Mouse (Mus musculus): ENCODE measurements around the gene Lrrc55. TPM values are rescaled to one million over a fixed set of nuclear protein-coding genes. Genes with fewer than 3 reads are reported as not detected.

Lrrc55 gene
- polyA plus RNA-seq, 1 experiment from 2014 or later: 0.22 TPM

DNA sequence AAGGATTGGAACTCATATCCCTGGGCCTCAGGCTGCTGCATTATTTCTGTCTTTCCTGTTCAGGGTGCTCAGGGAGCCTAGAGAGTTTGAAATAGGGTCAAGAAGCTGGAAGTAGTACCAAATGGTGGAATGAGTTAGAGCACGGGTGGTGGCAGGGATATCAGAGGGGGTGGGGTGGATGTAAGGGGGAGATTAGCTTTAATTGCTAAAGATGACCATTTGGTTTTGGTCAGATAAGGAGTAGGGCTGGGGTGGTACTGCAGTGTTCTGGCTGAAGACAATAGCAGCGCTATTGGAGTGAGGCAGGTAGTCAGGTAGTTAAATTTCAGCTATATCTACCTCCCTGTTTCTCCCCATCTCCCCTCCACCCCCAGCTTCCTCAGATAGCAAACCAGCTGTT lies 65.8 kb downstream of the Lrrc55 start:
- Histone ChIP-seq H3K27ac (ENCODE audit: poor library complexity, severe bottlenecking) (peak overlapping the region; percentile 60), H3K9ac (no peak overlapping the region), H3K27me3 (replicated peaks) (no peaks in the 10 kb centered on the region), H3K4me3 (no peak overlapping the region), H3K4me1 (replicated peaks) (peaks cover 26% of the 10 kb centered on the region), H3K36me3 (no peaks in the 10 kb centered on the region), H3K4me2 (no peak overlapping the region), H3K9me3 (replicated peaks) (peaks cover 2% of the 10 kb centered on the region)
- WGBS: 9% methylated on average over 2 of the region's 2 CpGs
- ATAC-seq (ENCODE audit: insufficient number of reproducible peaks, low FRiP score): no peak

DNA sequence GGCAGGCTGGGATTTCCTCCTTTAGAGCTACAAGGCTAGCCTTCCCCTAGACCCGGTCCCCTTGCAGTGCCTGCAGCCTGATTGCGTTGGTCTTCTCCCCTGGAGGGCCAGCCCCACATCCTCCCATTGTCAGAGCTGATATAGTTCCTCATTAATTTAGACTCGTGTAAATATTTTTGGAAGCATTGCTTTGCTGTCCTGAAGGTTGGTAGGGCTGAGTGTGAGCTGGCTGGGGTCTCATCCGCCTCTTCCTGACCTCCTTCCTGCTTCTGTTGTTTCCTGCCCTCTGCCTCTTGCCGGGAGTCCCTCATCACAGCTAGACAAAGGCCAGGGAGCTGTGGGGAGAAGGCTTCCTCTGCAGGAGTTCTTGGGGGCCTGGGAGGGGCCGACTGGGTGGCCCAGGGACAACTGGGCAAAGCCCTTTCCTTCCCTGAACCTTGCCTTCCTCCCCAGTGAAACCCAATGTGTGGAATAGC lies 67.5 kb downstream of the Lrrc55 start:
- Histone ChIP-seq H3K27ac (ENCODE audit: poor library complexity, severe bottlenecking) (peak overlapping the region; percentile 60), H3K4me2 (no peak overlapping the region), H3K27me3 (replicated peaks) (no peaks in the 10 kb centered on the region), H3K4me1 (replicated peaks) (peaks cover 26% of the 10 kb centered on the region), H3K4me3 (no peak overlapping the region), H3K9ac (no peak overlapping the region), H3K36me3 (no peaks in the 10 kb centered on the region), H3K9me3 (replicated peaks) (peaks cover 5% of the 10 kb centered on the region)
- ATAC-seq (ENCODE audit: insufficient number of reproducible peaks, low FRiP score): peak; percentile 77
- 32% methylated on average over 6 of the region's 6 CpGs for WGBS

DNA sequence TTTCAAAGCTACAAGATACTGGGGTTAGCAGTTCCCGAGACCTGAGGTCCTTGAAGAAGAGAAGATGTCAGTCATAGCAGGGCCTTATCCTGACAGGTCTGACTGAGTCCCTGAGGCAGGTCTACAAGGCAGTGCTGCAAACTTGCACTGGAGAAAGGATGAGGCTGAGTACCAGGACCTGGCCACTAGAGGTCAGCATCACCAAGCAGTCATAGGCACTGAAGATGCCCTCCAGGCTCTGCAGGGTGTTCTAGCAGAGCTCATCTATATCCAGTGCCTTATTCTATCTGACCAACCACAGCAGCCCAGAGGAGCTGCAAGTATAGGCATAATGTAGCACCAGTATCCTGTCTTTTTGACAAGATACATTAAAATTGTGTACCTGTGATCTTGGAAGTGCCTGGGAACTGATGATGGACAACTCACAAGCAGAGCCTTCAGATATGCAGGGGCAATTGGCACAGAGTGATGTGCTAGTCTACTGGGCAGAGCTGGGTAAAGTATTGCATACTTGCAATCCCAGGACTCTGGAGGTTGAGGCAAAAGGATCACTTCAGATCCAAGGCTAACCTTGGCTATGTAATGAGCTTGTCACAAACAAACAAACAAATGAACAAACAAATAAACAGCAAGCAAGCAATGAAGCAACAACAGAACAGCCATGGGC lies 73.0 kb downstream of the Lrrc55 start:
- H3K4me2 ChIP-seq: no peak overlapping the region
- no peaks in the 10 kb centered on the region for H3K36me3 ChIP-seq
- H3K27me3 ChIP-seq (replicated peaks): no peaks in the 10 kb centered on the region
- peak; percentile 73 for ATAC-seq (ENCODE audit: insufficient number of reproducible peaks, low FRiP score)
- WGBS: 11% methylated on average over 1 of the region's 1 CpGs
- no peak overlapping the region for H3K9ac ChIP-seq
- H3K4me1 ChIP-seq (replicated peaks): no peaks in the 10 kb centered on the region
- peaks cover 5% of the 10 kb centered on the region for H3K9me3 ChIP-seq (replicated peaks)
- no peak overlapping the region for H3K27ac ChIP-seq (ENCODE audit: poor library complexity, severe bottlenecking)
- H3K4me3 ChIP-seq: no peak overlapping the region

DNA sequence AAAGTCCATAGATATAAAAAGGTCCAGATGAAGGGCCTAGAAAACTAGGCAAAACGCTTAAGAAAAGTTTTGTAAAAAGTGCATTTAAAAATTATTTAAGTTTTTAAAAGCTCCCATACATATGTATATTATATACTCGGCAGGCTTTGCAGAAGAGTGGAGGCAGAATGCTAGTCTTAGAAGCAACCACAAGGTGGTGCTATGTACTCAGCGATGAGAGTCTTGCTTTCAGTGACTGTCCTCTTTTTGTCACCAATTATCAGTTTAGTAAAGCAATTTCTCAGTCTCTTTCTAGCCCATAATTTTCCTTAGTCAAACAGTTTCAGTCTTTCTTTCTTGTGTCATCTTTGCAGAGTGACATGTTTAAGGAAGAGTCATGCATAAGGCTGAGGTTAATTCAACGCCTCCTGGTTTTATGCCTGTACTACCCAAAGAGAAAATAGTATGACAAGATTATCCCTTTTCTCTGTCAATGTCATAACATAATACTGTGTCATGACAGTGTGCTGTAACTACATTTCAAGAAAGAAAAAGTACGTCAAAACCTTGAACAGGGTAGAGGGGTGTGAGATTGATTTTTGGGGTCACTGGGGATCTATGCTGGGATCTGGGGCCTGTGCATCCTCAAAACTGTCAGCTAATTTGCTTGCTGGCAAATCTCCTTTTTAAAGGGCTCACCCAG lies 73.7 kb downstream of the Lrrc55 start:
- 0 out of 2 replicates have a peak, but pooled peaks have one; percentile 4 for ATAC-seq (ENCODE audit: insufficient number of reproducible peaks, low FRiP score)
- Histone ChIP-seq H3K4me1 (replicated peaks) (no peaks in the 10 kb centered on the region), H3K27ac (ENCODE audit: poor library complexity, severe bottlenecking) (no peak overlapping the region), H3K4me2 (no peak overlapping the region), H3K9me3 (replicated peaks) (peaks cover 5% of the 10 kb centered on the region), H3K9ac (no peak overlapping the region), H3K4me3 (no peak overlapping the region), H3K36me3 (no peaks in the 10 kb centered on the region), H3K27me3 (replicated peaks) (no peaks in the 10 kb centered on the region)
- 28% methylated on average over 5 of the region's 5 CpGs for WGBS

Other genes with a start within 250 kb of the Lrrc55 start
- 0.39 and 3.1 TPM in 2 replicates for gene Prg2, start 216.7 kb downstream of the Lrrc55 start, polyA plus RNA-seq (2016; fragmentation: Nextera tagmentation; extraction: Ambion mirVana)
- 0.49 TPM in 1 of 2 replicates, not detected in the other for gene Prg3, start 209.0 kb downstream of the Lrrc55 start, polyA plus RNA-seq (2016; fragmentation: Nextera tagmentation; extraction: Ambion mirVana)
- 146 and 151 TPM in 2 replicates for gene Ssrp1, start 160.0 kb downstream of the Lrrc55 start, polyA plus RNA-seq (2016; fragmentation: Nextera tagmentation; extraction: Ambion mirVana)
- gene P2rx3, start 159.7 kb downstream of the Lrrc55 start, polyA plus RNA-seq (2016; fragmentation: Nextera tagmentation; extraction: Ambion mirVana): 0.67 and 0.87 TPM in 2 replicates
- 33.2 and 36.6 TPM in 2 replicates for gene Tnks1bp1, start 149.2 kb downstream of the Lrrc55 start, polyA plus RNA-seq (2016; fragmentation: Nextera tagmentation; extraction: Ambion mirVana)
- 8.5 and 8.6 TPM in 2 replicates for gene Aplnr, start 61.0 kb downstream of the Lrrc55 start, polyA plus RNA-seq (2016; fragmentation: Nextera tagmentation; extraction: Ambion mirVana)
- not detected in 2 replicates for gene Olfr987, start 142.1 kb upstream of the Lrrc55 start, polyA plus RNA-seq (2016; fragmentation: Nextera tagmentation; extraction: Ambion mirVana)
- gene Olfr988, start 166.0 kb upstream of the Lrrc55 start, polyA plus RNA-seq (2016; fragmentation: Nextera tagmentation; extraction: Ambion mirVana): not detected in 2 replicates
- gene Olfr992, start 212.3 kb upstream of the Lrrc55 start, polyA plus RNA-seq (2016; fragmentation: Nextera tagmentation; extraction: Ambion mirVana): not detected in 2 replicates
- gene Olfr993, start 217.7 kb upstream of the Lrrc55 start, polyA plus RNA-seq (2016; fragmentation: Nextera tagmentation; extraction: Ambion mirVana): not detected in 2 replicates
- not detected in 2 replicates for gene Olfr994, start 239.3 kb upstream of the Lrrc55 start, polyA plus RNA-seq (2016; fragmentation: Nextera tagmentation; extraction: Ambion mirVana)
- gene Olfr995, start 246.4 kb upstream of the Lrrc55 start, polyA plus RNA-seq (2016; fragmentation: Nextera tagmentation; extraction: Ambion mirVana): not detected in 2 replicates